In genomic region chr4:150280459-150280858, GRCm38 (mm10) we compare ENCODE assay signal across 7 mouse cellular contexts. TPM values are rescaled to one million over a fixed set of nuclear protein-coding genes. Genes with fewer than 3 reads are reported as not detected.
DNase-seq lines count a peak whose midpoint lies in the region; ATAC-seq lines count a peak whose summit lies in the region.

No protein-coding gene starts in this region.

- H3K9ac ChIP-seq in lung, embryonic 15.5 days: no peak overlapping the region; the same call in 1 of the 2 replicates
- H3K9ac ChIP-seq in forebrain, embryonic 11.5 days (ENCODE audit: low read length): no peak overlapping the region; the same call in 1 of the 2 replicates
- H3K9ac ChIP-seq in stomach, embryonic 15.5 days: no peak overlapping the region

- ATAC-seq in lung, embryonic 15.5 days (ENCODE audit: borderline replicate concordance, extremely low read depth, low FRiP score, low TSS enrichment): no peak
- ATAC-seq in forebrain, embryonic 11.5 days (replicated peaks; ENCODE audit: low FRiP score): no peak
- ATAC-seq in stomach, embryonic 15.5 days (ENCODE audit: insufficient read depth, low FRiP score, low read depth): no peak

- WGBS in lung, embryonic 15.5 days: 42% methylated on average over 4 of the region's 4 CpGs
- 44% methylated on average over 4 of the region's 4 CpGs for WGBS in forebrain, embryonic 11.5 days
- WGBS in stomach, embryonic 15.5 days: 44% methylated on average over 4 of the region's 4 CpGs

- peaks cover 28% of the 10 kb centered on the region for H3K4me1 ChIP-seq in lung, embryonic 15.5 days
- peaks cover 4% of the 10 kb centered on the region; the same call in 1 of the 2 replicates for H3K4me1 ChIP-seq in forebrain, embryonic 11.5 days (replicated peaks; ENCODE audit: control insufficient read depth, insufficient read depth, low read length)
- H3K4me1 ChIP-seq in stomach, embryonic 15.5 days: peaks cover 10% of the 10 kb centered on the region

- peak overlapping the region; percentile 96 for H3K4me3 ChIP-seq in lung, embryonic 15.5 days
- H3K4me3 ChIP-seq in forebrain, embryonic 11.5 days (ENCODE audit: low read depth, low read length): peak overlapping the region; percentile 99
- H3K4me3 ChIP-seq in stomach, embryonic 15.5 days (replicated peaks): peak overlapping the region; percentile 99

- H3K27me3 ChIP-seq in lung, embryonic 15.5 days: no peaks in the 10 kb centered on the region
- H3K27me3 ChIP-seq in forebrain, embryonic 11.5 days (ENCODE audit: control insufficient read depth, insufficient read depth, low read length): no peaks in the 10 kb centered on the region
- no peaks in the 10 kb centered on the region for H3K27me3 ChIP-seq in stomach, embryonic 15.5 days (replicated peaks)

- H3K9me3 ChIP-seq in lung, embryonic 15.5 days: no peaks in the 10 kb centered on the region
- H3K9me3 ChIP-seq in forebrain, embryonic 11.5 days (ENCODE audit: control insufficient read depth, low read length): no peaks in the 10 kb centered on the region
- H3K9me3 ChIP-seq in stomach, embryonic 15.5 days: no peaks in the 10 kb centered on the region

- H3K36me3 ChIP-seq in lung, embryonic 15.5 days: no peaks in the 10 kb centered on the region
- no peaks in the 10 kb centered on the region for H3K36me3 ChIP-seq in forebrain, embryonic 11.5 days (ENCODE audit: control insufficient read depth, insufficient read depth, low read length)
- no peaks in the 10 kb centered on the region for H3K36me3 ChIP-seq in stomach, embryonic 15.5 days

- DNase-seq in lung, postnatal 10 days: no peak
- DNase-seq in forebrain, embryonic 11.5 days (ENCODE audit: low spot score): no peak
- peak; percentile 39 to 50 for DNase-seq in kidney, postnatal 4 days
- no peak for DNase-seq in thymus, postnatal 14 days
- no peak for DNase-seq in ovary, postnatal 10 days (ENCODE audit: low spot score)

- H3K4me2 ChIP-seq in lung, embryonic 15.5 days: peak overlapping the region; percentile 56
- H3K4me2 ChIP-seq in forebrain, embryonic 11.5 days (ENCODE audit: low read depth, low read length, severe bottlenecking): peak overlapping the region; percentile 69; the same call in 1 of the 2 replicates
- peak overlapping the region; percentile 62 for H3K4me2 ChIP-seq in stomach, embryonic 15.5 days

- H3K27ac ChIP-seq in lung, embryonic 15.5 days: peak overlapping the region; percentile 97
- H3K27ac ChIP-seq in forebrain, embryonic 11.5 days (ENCODE audit: low read depth, low read length): peak overlapping the region; percentile 98; the same call in 1 of the 2 replicates
- peak overlapping the region; percentile 97 for H3K27ac ChIP-seq in stomach, embryonic 15.5 days

RNA-seq across cellular contexts. Expression of gene Rere, which starts 1.0 kb away (rescaled TPM):
- polyA plus RNA-seq in lung, embryonic 15.5 days (2015; fragmentation: Nextera tagmentation; extraction: Ambion mirVana): 25.8 and 31.9 TPM in 2 replicates
- polyA plus RNA-seq in forebrain, embryonic 11.5 days (2014; fragmentation: Nextera tagmentation; extraction: Ambion mirVana): 51.6 and 56.2 TPM in 2 replicates
- 23.7 and 33.3 TPM in 2 replicates for polyA plus RNA-seq in stomach, embryonic 15.5 days (2015; fragmentation: Nextera tagmentation; extraction: Ambion mirVana)

RNA-seq across cellular contexts. Expression of gene Eno1, which starts 43.9 kb away (rescaled TPM):
- polyA plus RNA-seq in lung, embryonic 15.5 days (2015; fragmentation: Nextera tagmentation; extraction: Ambion mirVana): 1,793 and 1,844 TPM in 2 replicates
- polyA plus RNA-seq in forebrain, embryonic 11.5 days (2014; fragmentation: Nextera tagmentation; extraction: Ambion mirVana): 1,858 and 1,977 TPM in 2 replicates
- polyA plus RNA-seq in stomach, embryonic 15.5 days (2015; fragmentation: Nextera tagmentation; extraction: Ambion mirVana): 1,302 and 1,597 TPM in 2 replicates

Comparison
In these comparisons a context has a peak if more than half of its experiments do, and no peak if none do; other contexts are left out.
1. DNase-seq: peak in kidney, postnatal 4 days (2 of 2); none in lung, postnatal 10 days (single experiment), forebrain, embryonic 11.5 days (single experiment), thymus, postnatal 14 days (single experiment) and ovary, postnatal 10 days (single experiment).
2. Peak in every context shown above with its lines, with median percentiles within 50 percentile points of each other: H3K27ac ChIP-seq, H3K4me2 ChIP-seq and H3K4me3 ChIP-seq.